Mouse (Mus musculus): Measurements from ENCODE around the gene Fbh1. TPM values are rescaled to one million over a fixed set of nuclear protein-coding genes. Genes with fewer than 3 reads are reported as not detected.

Gene Fbh1
- total RNA-seq, 2 experiments from 2014 or later = 72.5 to 73.6 TPM

Other genes starting within 250 kb of the Fbh1 start
- gene Pfkfb3, start 223.5 kb downstream of the Fbh1 start, total RNA-seq (2021) = 10 to 100 TPM in 1 of 2 experiments, 1 to 10 TPM in 1; 7.8 to 10.4 TPM
- 10 to 100 TPM; 57.1 to 61.4 TPM for gene Rbm17, start 173.4 kb downstream of the Fbh1 start, total RNA-seq (2021)
- gene Gm17490, start 151.3 kb downstream of the Fbh1 start, total RNA-seq (2021) = not detected
- 1 to 10 TPM in 1 of 2 experiments, under 1 TPM in 1; 0.64 to 1.0 TPM for gene Il2ra, start 134.8 kb downstream of the Fbh1 start, total RNA-seq (2021)
- 10 to 100 TPM; 28.6 to 37.3 TPM for gene Il15ra, start 72.3 kb downstream of the Fbh1 start, total RNA-seq (2021)
- 10 to 100 TPM; 18.8 to 21.5 TPM for gene Ankrd16, start 294 bp upstream of the Fbh1 start, total RNA-seq (2021)

Measured in heart, postnatal 25 days (tissue).